Mouse (Mus musculus) urinary bladder, postnatal 36 days (tissue): Measurements from ENCODE around the gene N4bp2l2.

Experiments
- DNase-seq, 2 experiments: peaks; one replicate each; pipeline ENCODE4 v3.0.0; 2022; ENCODE audit warnings: low spot score in 2 of 2, mixed read lengths in 1 of 2

The N4bp2l2 gene

DNA sequence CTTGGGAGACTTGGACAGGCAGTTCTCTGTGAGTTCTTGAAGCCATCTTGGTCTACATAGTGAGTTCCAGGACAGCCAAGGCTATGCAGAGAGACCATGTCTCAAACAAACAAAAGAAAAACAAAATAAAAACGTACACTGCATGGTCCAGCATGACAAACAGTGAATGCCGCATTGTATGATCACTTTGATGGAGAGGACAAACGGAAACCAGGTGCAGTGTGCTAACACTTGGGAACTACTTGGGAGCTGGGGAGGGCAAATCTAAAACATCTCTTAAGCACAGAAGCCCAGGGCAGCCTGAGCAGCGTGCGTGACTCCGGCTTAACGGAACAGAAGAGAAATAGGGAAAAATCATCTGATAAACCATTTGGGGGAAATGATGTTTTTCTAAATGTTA is 68.9 kb downstream of the N4bp2l2 start, which contains the start of gene N4bp2l1:
TSS of gene N4bp2l1 (minus strand) at position 101 of the 400 bp plus-strand sequence.
- no peak for DNase-seq

DNA sequence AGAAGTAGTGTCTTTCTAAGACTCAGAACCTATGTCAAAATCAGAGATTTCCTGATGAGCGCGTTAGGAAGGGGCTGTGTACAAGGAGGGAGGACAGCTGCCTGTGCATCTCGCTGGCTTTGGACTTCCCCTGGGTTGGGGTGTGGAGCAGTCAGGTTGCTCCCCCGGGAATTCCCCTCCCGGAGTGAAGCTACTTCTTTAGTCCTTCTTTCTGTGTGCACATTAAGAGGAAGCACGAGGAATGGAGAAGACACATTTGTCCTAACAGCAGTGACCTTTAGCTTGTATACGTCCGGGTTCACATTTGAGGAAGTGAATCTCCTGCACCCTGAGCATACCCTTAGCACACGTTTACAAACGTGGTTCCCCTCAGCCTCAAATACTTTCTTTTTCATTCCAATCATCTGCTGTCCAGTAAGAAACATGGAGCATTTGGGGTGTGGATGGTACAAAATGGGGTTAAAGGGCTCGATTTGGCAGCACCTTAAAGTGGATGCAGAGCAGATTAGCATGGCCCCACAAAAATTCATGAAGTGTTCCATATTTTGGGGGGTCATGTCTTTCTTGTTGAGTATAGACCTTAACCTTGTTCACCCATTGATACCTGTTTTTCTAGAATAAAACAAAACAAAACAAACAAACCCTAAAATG is 70.5 kb downstream of the N4bp2l2 start:
- DNase-seq = no peak

DNA sequence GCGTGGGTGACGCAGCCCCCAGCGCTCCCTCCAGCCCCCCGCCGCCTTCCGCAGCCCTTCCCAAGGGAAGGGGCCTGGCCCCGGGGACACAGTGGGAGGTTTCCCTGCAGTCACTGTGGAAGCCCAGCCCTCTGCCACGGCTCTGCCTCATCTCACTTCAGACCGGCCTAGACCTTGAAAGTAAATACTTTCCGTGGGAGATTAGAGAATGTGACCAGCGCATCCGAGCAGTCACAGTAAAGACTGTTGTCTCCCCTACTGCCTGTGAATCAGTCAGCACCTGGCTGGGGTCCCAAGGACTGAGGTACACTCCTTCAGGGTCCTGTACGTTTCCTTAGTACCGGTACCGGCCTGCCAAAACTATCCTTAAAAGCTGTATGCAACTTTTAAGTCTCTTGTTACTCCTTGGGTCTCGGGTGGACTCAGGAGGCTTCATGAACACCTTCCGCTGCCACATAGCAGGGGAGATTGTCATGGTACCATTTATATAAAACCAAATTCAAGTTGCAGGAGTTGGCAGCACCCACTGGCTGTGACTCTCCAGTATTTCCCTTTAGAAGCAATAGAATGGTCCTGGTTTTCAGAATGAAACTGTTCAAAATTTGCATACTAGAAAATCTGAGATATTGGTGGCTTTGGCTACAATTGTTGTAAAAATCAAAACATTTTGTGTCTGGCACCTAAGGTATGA is 71.2 kb downstream of the N4bp2l2 start:
- no peak for DNase-seq

DNA sequence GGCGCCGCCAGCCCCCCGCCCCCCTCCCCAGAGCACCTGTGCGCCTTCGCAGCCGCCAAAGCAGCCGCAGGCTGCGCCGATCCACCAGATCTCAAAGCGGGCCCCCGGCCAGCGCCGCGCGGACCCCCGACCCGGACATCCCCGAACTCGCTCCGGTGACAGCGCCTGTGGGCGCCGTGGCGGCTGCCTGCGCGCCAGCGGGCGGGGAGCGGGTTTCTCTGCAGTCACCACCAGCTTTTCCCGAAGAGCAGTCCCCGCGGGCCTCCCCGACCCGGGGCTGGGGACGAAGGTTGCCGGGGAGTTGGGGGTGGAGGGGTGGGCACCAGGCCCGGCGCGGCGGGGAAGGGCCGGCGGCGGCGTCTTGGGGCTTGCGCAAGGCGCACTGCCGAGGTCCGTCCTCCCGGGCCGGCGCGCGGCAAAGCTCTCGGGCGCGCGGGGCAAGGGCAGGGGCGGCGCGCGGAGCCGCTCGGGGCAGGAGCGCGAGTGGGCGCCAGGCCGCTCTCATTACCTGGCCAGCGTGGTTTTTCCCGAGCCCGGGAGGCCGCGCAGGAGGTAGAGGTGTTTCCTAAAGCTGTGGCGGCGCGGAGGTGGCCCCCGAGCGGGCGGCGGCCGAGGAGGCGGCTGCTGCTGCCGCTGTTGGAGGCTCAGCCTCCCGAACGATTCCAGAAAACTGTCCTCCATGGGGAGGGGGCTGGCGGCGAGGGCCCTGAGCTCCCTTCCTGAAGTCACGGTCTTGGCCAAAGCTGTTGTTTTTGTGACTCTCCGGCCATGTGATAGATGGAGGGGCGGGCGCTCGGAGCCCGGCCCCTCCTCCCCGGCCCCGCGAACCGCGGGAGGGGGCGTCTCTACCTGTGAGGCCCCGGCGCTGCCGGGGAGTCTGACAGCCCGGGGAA is 72.0 kb downstream of the N4bp2l2 start:
- DNase-seq = peak; percentile 45 to 63

DNA sequence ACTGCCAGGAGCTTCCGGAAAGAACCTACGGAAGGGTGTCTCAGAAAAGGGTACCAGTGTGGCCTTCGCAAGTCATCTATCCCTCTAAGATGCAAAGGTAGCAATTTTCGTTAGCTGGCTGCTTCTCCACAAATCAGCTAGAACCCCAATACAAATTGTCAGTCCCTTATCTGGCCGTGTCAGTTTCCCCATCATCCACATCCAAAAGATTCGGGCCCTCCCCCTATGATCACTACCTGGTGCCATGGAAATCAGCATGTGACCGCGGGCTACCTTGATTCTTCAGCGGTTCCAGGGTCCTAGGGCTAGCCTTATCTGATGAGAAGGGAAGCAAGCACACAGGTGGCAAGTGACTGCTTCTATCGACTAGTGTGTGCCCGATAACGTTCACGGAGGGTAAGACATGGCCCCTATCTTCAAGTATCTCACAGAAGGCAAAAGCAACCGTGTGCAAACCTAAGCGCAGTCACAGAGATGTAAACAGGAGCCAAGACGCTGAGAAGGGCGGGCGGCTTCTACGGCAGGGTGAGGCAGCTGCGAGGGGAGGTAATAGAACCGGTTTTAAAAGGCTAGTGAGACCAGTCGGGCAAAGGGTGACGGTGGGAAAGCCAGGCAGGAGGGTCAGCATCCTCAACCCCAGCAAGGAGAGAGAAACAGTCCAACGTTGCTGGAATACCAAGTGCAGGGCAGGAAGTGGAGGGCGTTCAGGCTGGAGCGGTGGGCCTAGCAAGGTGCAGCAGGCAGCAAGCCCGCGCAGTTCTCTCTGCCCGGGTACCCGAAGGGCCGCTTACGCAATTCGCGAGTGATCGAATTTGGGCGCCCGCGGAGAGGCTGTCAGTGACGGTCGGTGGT is 72.9 kb downstream of the N4bp2l2 start:
- peak; percentile 53 to 63 for DNase-seq

DNA sequence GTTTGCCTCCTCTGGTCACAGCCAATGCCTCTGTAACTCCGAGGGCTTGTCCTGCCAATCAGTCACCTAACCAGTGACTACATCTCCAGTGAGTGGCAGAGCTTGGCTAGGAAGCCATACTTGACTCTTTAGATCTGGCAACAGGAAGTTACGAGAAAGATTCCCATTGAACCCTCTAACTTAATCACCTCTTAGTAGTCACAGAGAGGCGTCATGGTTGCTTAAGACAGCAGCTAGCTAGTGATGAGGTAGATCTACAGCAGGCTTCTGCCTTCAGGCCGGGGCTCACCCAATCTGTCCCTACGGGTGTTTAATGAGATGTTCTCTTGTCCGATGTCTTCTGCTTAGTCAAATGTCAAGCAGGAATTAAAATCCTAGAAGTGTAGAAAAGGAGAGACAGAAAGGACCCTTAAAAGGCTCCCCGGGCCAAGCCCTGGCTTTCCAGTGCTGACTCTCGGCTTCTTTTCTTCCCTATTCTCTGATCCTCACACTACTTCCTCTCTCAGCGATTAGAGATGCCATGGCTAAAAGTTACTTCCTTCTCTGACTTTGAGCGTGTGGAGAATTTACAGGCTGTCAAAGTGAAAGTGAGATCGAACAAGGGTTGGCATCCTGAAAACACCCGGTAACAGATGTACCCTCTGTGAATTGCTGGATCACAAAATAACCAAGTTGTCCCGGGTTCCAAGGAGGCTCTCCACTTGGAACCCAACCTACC is 73.6 kb downstream of the N4bp2l2 start:
- DNase-seq = no peak

DNA sequence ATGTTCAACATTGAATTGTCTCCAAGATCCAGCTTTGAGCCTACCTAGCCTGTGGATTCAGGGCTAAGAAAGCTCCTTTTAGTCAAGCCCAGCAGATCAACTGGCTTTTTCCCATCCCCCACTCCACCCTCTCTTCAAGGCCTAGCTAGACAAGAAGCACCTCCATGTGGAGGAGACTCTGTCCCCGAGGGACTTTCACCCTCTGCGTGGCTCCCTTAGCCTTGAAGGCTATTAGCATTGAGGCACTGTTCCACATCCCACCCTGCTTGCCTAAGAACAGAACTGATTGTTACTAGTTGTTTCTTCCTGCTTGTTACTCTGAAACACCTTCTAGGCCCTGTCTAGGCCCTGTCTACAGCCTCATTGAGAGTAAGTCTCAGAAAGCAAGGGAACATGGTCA is 76.0 kb downstream of the N4bp2l2 start:
- no peak for DNase-seq

DNA sequence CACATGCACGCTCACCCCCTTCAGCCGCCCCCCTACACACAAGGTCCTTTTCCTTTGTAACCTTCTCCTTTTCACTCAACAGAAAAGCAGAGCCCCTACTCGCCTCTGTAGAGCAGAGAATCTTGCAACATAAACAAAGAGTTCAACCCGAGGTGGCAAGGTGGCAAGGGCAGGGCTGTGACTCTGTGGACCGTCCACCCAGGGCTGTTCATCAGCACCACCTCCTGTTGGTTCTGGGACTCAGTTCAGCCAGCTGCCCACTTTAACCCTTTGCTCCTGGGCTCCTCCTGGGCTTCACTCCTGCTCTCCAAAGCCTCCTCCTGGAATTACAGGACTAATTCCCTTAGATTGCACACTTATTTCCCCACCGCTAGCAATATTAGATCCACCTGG is 81.7 kb downstream of the N4bp2l2 start:
- DNase-seq = no peak

DNA sequence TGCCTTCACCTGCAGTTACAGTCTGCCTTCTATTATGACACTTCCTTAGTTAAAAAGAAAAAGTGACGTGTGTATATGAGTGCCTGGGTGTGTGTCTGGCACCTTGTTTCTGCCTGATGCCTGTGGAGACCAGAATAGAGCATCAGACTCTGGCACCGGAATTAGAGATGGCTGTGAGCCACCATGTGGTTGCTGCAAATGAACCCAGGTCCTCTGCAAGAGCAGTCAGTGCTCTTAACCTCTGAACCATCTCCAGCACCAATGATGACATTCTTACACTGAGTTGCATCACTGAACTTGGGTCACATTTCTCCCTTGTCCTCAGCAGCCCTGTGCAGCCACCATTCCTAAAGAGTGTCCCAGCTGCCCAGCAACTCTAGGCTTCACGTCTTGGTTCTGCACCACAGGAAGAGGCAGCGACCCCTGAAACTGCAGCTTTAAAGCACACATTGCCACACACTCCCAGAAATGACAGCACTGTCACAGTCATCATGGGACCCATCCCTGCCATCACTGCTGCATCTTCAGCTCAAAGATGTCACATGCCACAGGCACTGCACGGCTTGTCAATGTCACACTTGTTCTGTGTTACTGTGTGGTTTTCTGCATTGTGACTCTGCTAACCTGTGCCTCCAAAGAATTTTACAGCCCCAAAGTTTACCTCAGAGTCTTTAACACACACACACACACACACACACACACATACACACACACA is 82.2 kb downstream of the N4bp2l2 start:
- peak in 1 of 2 experiments; percentile 65 for DNase-seq

DNA sequence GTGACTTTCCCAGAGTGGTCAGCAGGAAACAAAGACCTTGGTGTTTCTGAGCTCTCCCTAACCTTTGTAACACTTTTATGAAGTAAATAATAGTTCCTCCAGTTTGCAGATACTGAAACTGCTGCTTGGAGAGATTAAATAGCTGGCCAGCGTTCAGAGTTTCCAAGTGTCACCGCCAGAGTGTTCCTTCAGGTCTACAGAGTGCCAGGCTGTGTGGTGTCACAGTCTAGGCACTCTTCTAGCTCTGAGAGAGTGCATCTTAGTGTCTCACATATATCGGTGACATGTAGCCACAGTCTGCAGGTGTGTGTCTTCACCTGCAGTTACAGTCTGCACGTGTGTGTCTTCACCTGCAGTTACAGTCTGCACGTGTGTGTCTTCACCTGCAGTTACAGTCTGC is 82.8 kb downstream of the N4bp2l2 start:
- DNase-seq = no peak

DNA sequence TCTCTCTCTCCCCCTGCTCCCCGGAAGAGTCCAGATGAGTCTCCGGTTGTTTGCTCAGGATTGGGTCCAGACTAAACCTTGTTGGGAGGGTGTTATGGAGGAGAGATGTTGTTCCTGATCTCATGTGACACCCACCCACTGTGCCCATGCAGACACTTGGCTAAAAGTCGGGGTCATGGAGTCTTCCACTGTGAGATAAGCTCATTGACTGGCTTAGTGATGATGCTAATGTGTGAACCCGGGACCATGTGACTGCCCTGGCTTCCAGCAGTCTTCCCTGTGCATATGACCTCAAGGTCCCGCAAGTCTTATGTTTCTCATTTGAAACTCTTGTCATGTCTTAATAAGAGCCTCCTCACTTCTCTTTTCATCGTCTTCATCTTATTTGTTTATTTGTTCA is 84.8 kb downstream of the N4bp2l2 start:
- DNase-seq = no peak

DNA sequence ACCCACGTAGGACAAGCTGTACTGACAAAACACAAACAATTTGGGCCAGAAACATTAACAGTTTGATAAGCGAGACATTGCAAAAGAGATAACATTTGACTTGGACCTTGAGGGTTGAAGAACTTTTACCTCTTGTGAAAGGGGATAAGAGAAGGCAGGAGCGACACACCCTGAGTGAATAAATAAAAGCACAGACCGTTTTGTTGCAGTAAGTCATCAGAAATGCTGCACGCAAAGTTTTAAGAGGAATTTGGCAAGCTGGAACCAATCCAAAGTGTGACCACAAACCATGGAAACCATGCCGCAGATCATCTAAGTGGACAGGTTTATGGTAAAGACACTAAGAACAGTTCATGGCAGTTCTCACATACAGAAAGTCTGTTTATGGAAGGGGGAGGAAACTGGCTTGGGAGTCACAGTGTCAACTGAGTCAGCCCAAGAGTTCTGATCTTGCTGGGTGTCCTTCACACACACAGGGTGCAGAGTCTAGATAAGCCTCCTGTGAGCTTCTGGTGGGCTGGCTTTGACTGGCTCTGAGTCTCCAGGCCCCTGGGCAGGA is 87.3 kb downstream of the N4bp2l2 start:
- peak; percentile 43 to 47 for DNase-seq

DNA sequence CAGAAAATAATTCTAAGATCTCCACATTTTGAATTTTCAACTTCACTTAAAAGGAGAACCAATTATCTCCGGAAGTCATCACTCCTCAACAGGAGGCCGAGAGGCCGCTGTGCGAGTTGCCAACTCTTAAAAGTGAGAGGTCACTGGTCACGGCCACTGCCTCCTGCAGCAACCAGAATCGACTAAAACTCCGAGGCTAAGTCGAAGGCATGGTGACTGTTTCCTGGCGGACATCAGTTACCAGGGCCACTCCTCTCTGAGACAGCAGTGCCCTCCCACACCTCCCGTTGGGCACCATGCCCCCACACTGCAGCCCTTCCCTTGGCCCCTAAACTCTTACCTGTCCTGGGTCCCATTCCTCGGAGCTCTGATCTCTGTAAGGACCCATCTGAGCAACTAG is 89.2 kb downstream of the N4bp2l2 start:
- no peak for DNase-seq

DNA sequence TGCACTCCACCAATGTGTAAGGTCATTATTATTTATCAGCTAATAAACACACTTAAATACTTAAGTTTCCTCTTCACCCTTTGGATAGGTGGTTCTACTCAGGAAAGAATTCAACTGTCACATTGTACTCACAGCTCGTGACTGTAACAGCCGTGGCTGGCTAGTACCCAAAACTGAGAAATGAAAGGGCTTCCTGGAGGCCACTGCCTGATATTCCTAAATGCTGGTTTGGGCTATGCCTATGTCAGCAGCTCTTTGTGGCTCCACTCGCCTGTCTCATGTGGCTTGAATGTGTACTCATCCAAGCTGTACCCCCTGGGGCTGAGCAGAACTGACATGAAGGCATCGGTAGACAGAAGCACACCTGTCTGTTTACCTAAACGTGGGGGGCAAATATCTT is 91.1 kb downstream of the N4bp2l2 start:
- no peak for DNase-seq

DNA sequence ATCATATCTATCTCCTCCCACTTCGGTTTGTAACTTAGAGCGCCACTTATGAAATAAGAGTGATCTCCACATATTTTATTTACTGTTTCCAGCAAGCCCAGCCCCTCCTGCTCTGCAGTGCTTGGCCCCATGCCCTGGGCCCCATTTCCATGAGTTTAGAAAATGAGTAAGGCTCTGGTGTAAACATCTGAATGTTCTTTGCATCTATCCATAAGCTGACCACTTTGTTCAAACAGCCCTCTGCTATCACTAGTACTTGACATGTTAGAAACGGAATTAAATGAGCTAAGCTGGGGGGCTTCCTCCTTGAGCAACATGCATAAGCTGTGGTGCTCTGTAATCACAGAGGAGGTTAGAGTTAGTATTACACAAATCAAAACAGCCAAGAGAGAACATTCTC is 91.6 kb downstream of the N4bp2l2 start:
- no peak for DNase-seq

DNA sequence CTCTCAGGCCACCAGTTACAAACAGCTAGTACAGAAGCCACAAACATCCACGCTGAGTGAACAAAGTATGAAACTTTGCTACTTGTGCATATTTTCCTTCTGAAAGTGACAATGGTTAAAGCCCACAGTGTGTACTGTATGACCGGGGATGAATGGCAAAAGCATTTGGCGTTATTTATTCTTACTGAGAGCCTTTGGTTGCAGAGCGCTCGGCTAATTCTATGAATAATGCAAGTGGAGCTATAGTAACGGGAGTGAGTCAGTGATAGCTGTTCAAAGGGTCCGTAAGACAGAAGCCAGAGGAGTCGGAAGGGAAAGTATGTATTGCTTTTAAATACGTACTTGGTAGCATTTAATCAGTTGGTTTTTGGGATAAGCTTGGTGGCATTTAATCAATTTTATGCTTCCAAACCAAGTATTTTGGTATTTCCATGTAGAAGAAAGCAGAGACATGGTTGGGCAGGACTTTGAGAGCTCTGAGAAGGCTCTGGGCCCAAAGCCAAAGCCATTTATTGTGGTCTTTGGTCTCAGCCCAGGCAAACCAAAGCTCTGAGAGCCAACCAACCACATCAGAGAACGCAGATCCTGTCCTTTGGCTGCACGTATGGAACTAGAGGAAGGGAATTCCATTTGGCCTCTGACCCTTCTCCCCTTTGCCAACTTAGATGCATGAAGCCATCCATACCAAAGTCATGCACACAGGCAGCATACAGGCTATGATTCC is 95.3 kb downstream of the N4bp2l2 start:
- DNase-seq = no peak

DNA sequence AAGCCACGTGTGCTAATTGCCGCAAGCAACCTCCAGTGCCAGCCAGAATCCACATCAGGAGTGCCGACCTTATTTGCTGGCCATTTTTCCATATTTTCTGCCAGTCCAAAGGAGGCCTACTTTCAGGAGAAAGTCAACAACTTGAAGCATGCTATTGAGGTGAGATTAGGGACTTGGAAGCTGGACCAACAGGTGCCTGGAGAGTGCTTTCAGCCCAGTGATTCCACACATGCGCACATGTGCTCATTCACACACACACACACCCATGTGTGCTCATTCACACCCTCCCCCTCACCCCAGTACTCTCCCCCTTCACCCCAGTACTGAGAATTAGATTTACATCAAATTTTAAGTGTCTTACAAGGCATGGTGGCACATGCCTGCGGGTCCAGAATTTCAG is 99.0 kb downstream of the N4bp2l2 start:
- no peak for DNase-seq

DNA sequence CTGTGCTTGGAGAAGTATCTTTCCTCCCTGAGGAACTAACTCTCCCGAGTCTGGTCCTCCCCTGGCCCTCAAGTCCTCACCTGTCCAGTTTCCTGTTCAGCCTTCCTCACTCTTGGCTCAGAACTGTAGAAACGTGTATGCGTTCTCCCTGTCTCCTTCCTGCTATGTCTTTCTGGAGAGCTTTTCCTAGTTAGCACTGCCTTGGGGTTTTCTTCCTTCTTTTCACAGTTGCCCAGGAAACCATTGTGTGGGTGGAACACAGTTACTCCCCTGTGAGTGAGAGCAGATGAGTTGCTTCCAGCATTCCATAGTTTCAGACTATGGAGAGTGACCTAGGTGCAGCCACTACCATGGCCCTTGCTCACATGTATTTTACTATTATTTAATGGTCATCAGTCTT is 99.8 kb downstream of the N4bp2l2 start:
- DNase-seq = no peak

DNA sequence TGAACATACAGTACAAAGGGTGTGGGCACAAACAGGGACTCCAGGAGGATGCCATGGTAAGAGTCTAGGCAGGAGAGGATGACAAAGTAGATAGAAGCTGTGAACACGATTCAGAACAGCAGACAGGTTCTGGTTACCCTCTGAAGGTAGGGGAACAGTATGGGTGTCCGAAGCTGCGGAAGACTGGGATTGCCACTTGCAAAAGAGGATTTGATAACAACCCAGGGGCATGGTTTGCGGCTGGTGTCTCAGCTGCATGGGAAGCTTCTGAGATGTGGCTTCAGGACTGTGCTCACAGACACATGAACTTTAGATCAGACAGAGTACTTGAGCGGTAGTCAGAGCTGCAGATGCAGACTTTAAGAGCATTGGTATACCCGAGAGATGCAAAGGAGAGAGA is 101.6 kb downstream of the N4bp2l2 start:
- DNase-seq = no peak
